Mouse (Mus musculus): ENCODE data around the gene Rara. TPM values are rescaled to one million over a fixed set of nuclear protein-coding genes. Genes with fewer than 3 reads are reported as not detected.
"Not testable (repeated sequence)": the region's sequence is repeated elsewhere in the genome, so short reads cannot be mapped to it uniquely, and the experiment has no call there.

Gene Rara
- polyA plus RNA-seq, 1 experiment = 59.0 TPM

GRCm38 (mm10) chr11:98930127-98930601, 2.5 kb downstream of the Rara start:
- no peak for DNase-seq
- Histone ChIP-seq H3K4me3 (replicated peaks; ENCODE audit: extremely low read depth, low read depth, low read length) (no peak overlapping the region), H3K4me1 (ENCODE audit: control insufficient read depth, insufficient read depth, low read length) (peaks cover 49% of the 10 kb centered on the region)
- TF ChIP-seq POLR2A (IDR thresholded peaks at IDR 0.05; ENCODE audit: borderline replicate concordance, extremely low read depth, low read depth, low read length) (no peak), CTCF (IDR thresholded peaks at IDR 0.05; ENCODE audit: insufficient read depth, low read length) (no peak)
- 31% methylated on average over 7 of the region's 7 CpGs for WGBS

GRCm38 (mm10) chr11:98930773-98931512, 3.3 kb downstream of the Rara start:
- no peak for TF ChIP-seq POLR2A (IDR thresholded peaks at IDR 0.05; ENCODE audit: borderline replicate concordance, extremely low read depth, low read depth, low read length)
- TF ChIP-seq CTCF (IDR thresholded peaks at IDR 0.05; ENCODE audit: insufficient read depth, low read length) = no peak
- 13% methylated on average over 10 of the region's 10 CpGs for WGBS
- no peak overlapping the region for H3K4me3 ChIP-seq (replicated peaks; ENCODE audit: extremely low read depth, low read depth, low read length)
- DNase-seq = peak; percentile 20
- H3K4me1 ChIP-seq (ENCODE audit: control insufficient read depth, insufficient read depth, low read length) = peaks cover 42% of the 10 kb centered on the region

DNA sequence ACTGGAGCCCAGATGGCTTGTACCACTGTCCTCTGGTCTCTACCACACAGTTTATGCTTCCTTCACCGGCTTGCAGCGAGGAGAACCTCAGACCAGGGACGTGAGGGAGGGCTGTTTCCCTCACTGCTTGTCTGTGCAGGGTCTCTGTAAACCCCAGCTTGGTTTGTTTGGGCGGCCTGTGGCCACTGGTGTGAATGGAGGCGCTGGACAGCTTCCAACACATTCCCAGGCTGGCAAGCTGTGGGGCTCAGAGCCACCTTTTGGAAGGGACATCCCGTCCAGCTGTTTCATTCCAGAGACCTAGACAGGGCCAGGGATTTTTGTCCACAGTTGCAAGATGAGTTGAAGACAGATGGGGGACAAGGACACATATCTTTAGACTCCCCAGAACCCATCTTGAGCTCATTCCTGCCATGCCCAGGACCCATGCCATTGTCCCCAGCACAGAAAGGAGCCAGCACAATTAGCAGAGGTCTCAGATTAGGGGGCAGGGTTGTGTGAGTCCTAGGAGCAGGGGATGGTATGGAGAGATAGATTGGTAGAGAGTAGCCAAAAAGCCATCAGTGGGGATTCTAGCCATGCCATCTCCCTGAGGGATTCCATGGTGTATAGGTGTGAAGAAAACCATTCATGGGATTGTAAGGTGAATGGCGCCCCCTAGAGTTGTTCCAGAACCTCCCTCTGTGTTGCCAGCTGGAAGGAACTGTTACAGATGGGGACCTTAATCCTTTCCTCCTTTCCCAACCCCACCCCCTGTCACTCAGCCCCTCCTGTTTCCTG, 4.1 kb downstream of the Rara start:
- peak; percentile 36 for DNase-seq
- no peak overlapping the region for H3K4me3 ChIP-seq (replicated peaks; ENCODE audit: extremely low read depth, low read depth, low read length)

GRCm38 (mm10) chr11:98932293-98933091, 4.9 kb downstream of the Rara start:
- Histone ChIP-seq H3K4me1 (ENCODE audit: control insufficient read depth, insufficient read depth, low read length) (peaks cover 37% of the 10 kb centered on the region), H3K4me3 (replicated peaks; ENCODE audit: extremely low read depth, low read depth, low read length) (no peak overlapping the region)
- no peak for DNase-seq
- 17% methylated on average over 19 of the region's 19 CpGs for WGBS
- no peak for TF ChIP-seq POLR2A (IDR thresholded peaks at IDR 0.05; ENCODE audit: borderline replicate concordance, extremely low read depth, low read depth, low read length)
- TF ChIP-seq CTCF (IDR thresholded peaks at IDR 0.05; ENCODE audit: insufficient read depth, low read length) = no peak

More for the DNA sequence above, 4.1 kb downstream of the Rara start:
- peaks cover 38% of the 10 kb centered on the region for H3K4me1 ChIP-seq (ENCODE audit: control insufficient read depth, insufficient read depth, low read length)
- WGBS = 23% methylated on average over 7 of the region's 7 CpGs
- TF ChIP-seq CTCF (IDR thresholded peaks at IDR 0.05; ENCODE audit: insufficient read depth, low read length) = no peak

- TF ChIP-seq CTCF (IDR thresholded peaks at IDR 0.05; ENCODE audit: insufficient read depth, low read length) (peak; percentile 83), POLR2A (IDR thresholded peaks at IDR 0.05; ENCODE audit: borderline replicate concordance, extremely low read depth, low read depth, low read length) (no peak)
- Histone ChIP-seq H3K4me1 (ENCODE audit: control insufficient read depth, insufficient read depth, low read length) (peaks cover 33% of the 10 kb centered on the region), H3K4me3 (replicated peaks; ENCODE audit: extremely low read depth, low read depth, low read length) (no peak overlapping the region)
- WGBS = 9% methylated on average over 9 of the region's 9 CpGs
- peak; percentile 75 for DNase-seq
These were observed 5.5 kb downstream of the Rara start for GRCm38 (mm10) chr11:98933151-98933550.

DNA sequence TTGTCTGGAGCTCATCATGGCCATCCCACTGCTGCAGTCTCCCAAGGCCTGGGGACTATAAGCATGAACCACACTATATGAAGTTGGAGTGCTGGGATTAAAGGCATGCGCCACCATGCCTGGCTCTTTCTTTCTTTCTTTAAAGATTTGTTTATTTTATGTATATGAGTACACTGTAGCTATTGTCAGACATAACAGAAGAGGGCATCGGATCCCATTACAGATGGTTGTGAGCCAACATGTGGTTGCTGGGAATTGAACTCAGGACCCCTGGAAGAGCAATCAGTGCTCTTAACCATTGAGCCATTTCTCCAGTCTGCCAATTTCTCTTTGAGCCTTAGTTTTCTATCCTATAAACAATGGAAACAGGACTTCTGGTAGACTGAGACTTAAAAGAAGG, 6.2 kb downstream of the Rara start:
- 77% methylated on average over 2 of the region's 2 CpGs for WGBS
- not testable (repeated sequence) for DNase-seq; H3K4me3 ChIP-seq (replicated peaks; ENCODE audit: extremely low read depth, low read depth, low read length)
- H3K4me1 ChIP-seq (ENCODE audit: control insufficient read depth, insufficient read depth, low read length) = peaks cover 36% of the 10 kb centered on the region

DNA sequence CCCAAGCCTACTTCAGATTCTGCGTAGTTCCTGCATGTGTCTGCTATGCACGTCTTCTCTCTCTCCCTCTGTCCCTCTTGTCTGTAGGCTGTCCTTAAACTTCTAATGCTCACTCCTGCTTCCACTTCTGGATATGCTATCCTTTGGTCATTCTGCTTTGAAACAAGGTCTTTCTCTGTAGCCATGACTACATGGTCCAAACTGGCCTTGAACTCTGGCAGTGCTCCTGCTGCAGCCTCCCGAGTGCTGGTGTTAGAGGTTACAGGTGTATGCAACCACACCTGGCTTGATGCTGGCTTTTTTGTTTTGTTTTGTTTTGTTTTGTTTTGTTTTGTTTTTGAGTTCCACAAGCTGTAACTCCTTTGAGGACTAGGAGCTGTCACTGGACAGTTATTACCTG, 6.7 kb downstream of the Rara start:
- H3K4me1 ChIP-seq (ENCODE audit: control insufficient read depth, insufficient read depth, low read length) = peaks cover 38% of the 10 kb centered on the region
- TF ChIP-seq CTCF (IDR thresholded peaks at IDR 0.05; ENCODE audit: insufficient read depth, low read length) (no peak), POLR2A (IDR thresholded peaks at IDR 0.05; ENCODE audit: borderline replicate concordance, extremely low read depth, low read depth, low read length) (no peak)

DNA sequence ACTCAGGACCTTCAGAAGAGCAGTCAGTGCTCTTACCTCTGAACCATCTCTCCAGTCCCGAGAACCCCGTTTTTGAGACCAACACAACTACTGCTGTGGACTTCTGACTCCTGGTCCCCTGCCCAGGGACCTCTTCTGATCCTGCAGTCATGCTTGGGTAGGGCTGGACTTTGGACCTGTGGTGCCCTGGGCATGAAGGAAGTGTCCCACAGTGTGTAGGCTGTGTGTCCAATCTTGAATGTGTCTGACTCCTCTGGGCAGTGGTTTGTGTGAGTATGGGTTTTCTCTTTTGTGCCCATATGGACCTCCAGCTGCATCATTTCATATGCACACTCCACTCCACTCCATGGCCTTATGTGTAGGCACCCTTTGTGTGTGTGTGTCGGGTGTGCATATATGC, 7.5 kb downstream of the Rara start:
- TF ChIP-seq POLR2A (IDR thresholded peaks at IDR 0.05; ENCODE audit: borderline replicate concordance, extremely low read depth, low read depth, low read length) (no peak), CTCF (IDR thresholded peaks at IDR 0.05; ENCODE audit: insufficient read depth, low read length) (no peak)
- DNase-seq = no peak
- H3K4me1 ChIP-seq (ENCODE audit: control insufficient read depth, insufficient read depth, low read length) = peaks cover 38% of the 10 kb centered on the region
- H3K4me3 ChIP-seq (replicated peaks; ENCODE audit: extremely low read depth, low read depth, low read length) = no peak overlapping the region
- WGBS = 91% methylated on average over 3 of the region's 3 CpGs

More for the DNA sequence above, 6.7 kb downstream of the Rara start:
- DNase-seq = no peak
- H3K4me3 ChIP-seq (replicated peaks; ENCODE audit: extremely low read depth, low read depth, low read length) = no peak overlapping the region
- WGBS = 86% methylated on average over 3 of the region's 3 CpGs

- Histone ChIP-seq H3K4me1 (ENCODE audit: control insufficient read depth, insufficient read depth, low read length) (peaks cover 37% of the 10 kb centered on the region), H3K4me3 (replicated peaks; ENCODE audit: extremely low read depth, low read depth, low read length) (peak overlapping the region; percentile 69)
- no peak for TF ChIP-seq CTCF (IDR thresholded peaks at IDR 0.05; ENCODE audit: insufficient read depth, low read length)
- TF ChIP-seq POLR2A (IDR thresholded peaks at IDR 0.05; ENCODE audit: borderline replicate concordance, extremely low read depth, low read depth, low read length) = peak; percentile 97
- peak; percentile 77 for DNase-seq
- WGBS = 8% methylated on average over 29 of the region's 29 CpGs
These were observed 8.6 kb downstream of the Rara start for GRCm38 (mm10) chr11:98936170-98936569.
